Mouse (Mus musculus) inflammation-experienced regulatory T-cells (primary cell): ENCODE results near the gene Gpatch11. TPM values are rescaled to one million over a fixed set of nuclear protein-coding genes. Genes with fewer than 3 reads are reported as not detected.

Source experiments
- polyA plus RNA-seq, 2 experiments: library from polyadenylated mRNA; unstranded; fragments of 100-300 nt; shearing (Covaris generic); gene quantifications; one replicate each; pipeline ENCODE4 v1.2.1; 2017

Gpatch11 gene
- 10 to 100 TPM; 78.2 to 93.6 TPM for polyA plus RNA-seq

GRCm38 (mm10) chr17:78834856-78835835 is at the start of gene Gpatch11, which contains the start of gene Heatr5b:
Gene Gpatch11 (plus strand): TSS chr17:78835567.
Gene Heatr5b (minus strand): TSS chr17:78835364.

DNA sequence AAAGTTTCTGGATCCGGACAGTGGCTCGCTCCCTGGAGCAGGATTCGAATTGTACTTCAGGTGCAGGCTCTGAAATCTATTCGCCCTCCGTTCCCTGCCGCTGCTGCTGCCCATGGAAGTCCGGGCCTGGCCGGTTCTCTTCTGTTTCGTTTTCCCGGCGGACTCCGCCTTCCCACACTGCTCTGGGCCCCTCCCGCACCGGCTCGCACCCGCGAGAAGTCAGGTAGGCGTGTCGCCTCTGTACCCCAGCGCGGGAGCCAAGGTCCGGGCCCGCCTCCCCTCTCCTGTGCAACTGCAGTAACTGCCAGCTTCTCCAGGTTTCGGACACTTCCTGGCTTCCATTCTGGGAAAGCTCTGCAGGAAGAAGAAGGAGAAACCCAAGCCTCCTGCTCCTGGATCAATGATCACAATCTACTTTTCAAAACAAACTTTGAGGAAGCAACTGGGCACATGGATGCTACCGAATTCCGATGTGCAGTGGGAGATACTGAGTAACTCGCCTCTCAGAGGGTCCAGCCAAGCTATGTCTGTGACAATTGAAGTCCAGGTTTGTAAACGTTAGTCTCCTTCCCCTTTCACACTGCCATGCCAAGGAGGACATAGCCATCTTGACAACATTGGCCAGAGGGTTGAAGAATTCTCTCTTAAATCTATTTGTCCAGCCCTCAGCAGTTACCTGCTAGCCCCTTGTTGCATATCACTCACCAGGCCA is 47.2 kb downstream of the Gpatch11 start, which contains the start of gene Eif2ak2:
TSS of gene Eif2ak2 (minus strand) at position 173 of the 712 bp plus-strand sequence.

Other genes starting within 250 kb of the Gpatch11 start
- gene Strn, start 98.4 kb upstream of the Gpatch11 start, polyA plus RNA-seq, result 10 to 100 TPM; 14.9 to 15.6 TPM
- 10 to 100 TPM; 19.7 to 23.2 TPM for gene Heatr5b, start 203 bp upstream of the Gpatch11 start, polyA plus RNA-seq
- gene Eif2ak2, start 47.0 kb downstream of the Gpatch11 start, polyA plus RNA-seq, result 10 to 100 TPM; 11.2 to 19.3 TPM
- gene Sult6b1, start 71.4 kb downstream of the Gpatch11 start, polyA plus RNA-seq, result under 1 TPM in 1 of 2 experiments, not detected in 1; 0.37 TPM
- gene Cebpzos, start 80.9 kb downstream of the Gpatch11 start, polyA plus RNA-seq, result 10 to 100 TPM; 44.9 to 50.4 TPM
- gene Cebpz, start 101.5 kb downstream of the Gpatch11 start, polyA plus RNA-seq, result 10 to 100 TPM; 90.5 to 90.9 TPM
- 10 to 100 TPM; 39.6 to 47.0 TPM for gene Ndufaf7, start 101.6 kb downstream of the Gpatch11 start, polyA plus RNA-seq
- gene Prkd3, start 185.2 kb downstream of the Gpatch11 start, polyA plus RNA-seq, result 10 to 100 TPM in 1 of 2 experiments, 1 to 10 TPM in 1; 8.9 to 38.1 TPM
- gene Qpct, start 216.3 kb downstream of the Gpatch11 start, polyA plus RNA-seq, result 10 to 100 TPM in 1 of 2 experiments, 1 to 10 TPM in 1; 1.4 to 24.5 TPM